Mouse (Mus musculus) liver, embryonic 12.5 days (tissue): ENCODE results near the gene Arfgef3. TPM values are rescaled to one million over a fixed set of nuclear protein-coding genes. Genes with fewer than 3 reads are reported as not detected.
A peak's percentile ranks its signal among the peaks of the same experiment; 100 is the strongest.

Source experiments
- ATAC-seq: fragments of 200-750 bp; cut with Nextera tagmentation; 2 replicates; pipeline ENCODE4 v1.8.0; 2017; ENCODE audit warnings: moderate number of reproducible peaks, mild to moderate bottlenecking, moderate library complexity
- H3K27ac ChIP-seq: fragments of 300-500 bp; sonication (generic); 2 replicates; pipeline ENCODE4 v1.5.1; 2016; ENCODE audit warnings: mild to moderate bottlenecking
- H3K27me3 ChIP-seq: fragments of 300-500 bp; sonication (generic); replicated peaks from 2 replicates; pipeline ENCODE4 v1.6.1; 2016; ENCODE audit warnings: mild to moderate bottlenecking, moderate library complexity
- H3K36me3 ChIP-seq: fragments of 300-500 bp; sonication (generic); 2 replicates; pipeline ENCODE4 v1.6.1; 2016; ENCODE audit warnings: mild to moderate bottlenecking, moderate library complexity
- H3K4me1 ChIP-seq: fragments of 300-500 bp; sonication (generic); 2 replicates; pipeline ENCODE4 v1.6.1; 2016
- H3K4me2 ChIP-seq: fragments of 300-500 bp; sonication (generic); 2 replicates; pipeline ENCODE4 v1.6.1; 2016; ENCODE audit warnings: mild to moderate bottlenecking, moderate library complexity
- H3K4me3 ChIP-seq: fragments of 300-500 bp; sonication (generic); 2 replicates; pipeline ENCODE4 v1.5.1; 2016; ENCODE audit warnings: mild to moderate bottlenecking, moderate library complexity
- H3K9ac ChIP-seq: fragments of 300-500 bp; sonication (generic); 2 replicates; pipeline ENCODE4 v1.6.1; 2016; ENCODE audit warnings: mild to moderate bottlenecking, moderate library complexity
- H3K9me3 ChIP-seq: fragments of 300-500 bp; sonication (generic); replicated peaks from 2 replicates; pipeline ENCODE4 v1.6.1; 2016; ENCODE audit warnings: mild to moderate bottlenecking, moderate library complexity
- WGBS: fragments of 180-500 bp; shearing (Covaris S2); methylation state at CpG from one replicate; pipeline ENCODE4 v1.1.7; 2016; ENCODE audit not compliant: insufficient replicate concordance; 5-methylcytosine and 5-hydroxymethylcytosine counted together
- polyA plus RNA-seq: library from polyadenylated mRNA; unstranded; fragments of >200 nt; fragmentation: Nextera tagmentation; extraction: Ambion mirVana; gene quantifications from 2 replicates; pipeline ENCODE4 v1.2.1, GENCODE M21; 2016

Gene Arfgef3
- polyA plus RNA-seq, 1 experiment from 2014 or later: 0.04 TPM

GRCm38 (mm10) chr10:18678836-18679235 is 64.9 kb downstream of the Arfgef3 start:
- no peak for ATAC-seq
- H3K27me3 ChIP-seq: no peaks in the 10 kb centered on the region
- H3K4me1 ChIP-seq: no peaks in the 10 kb centered on the region
- H3K9me3 ChIP-seq: no peaks in the 10 kb centered on the region
- H3K9ac ChIP-seq: no peak overlapping the region
- no peak overlapping the region for H3K4me2 ChIP-seq
- WGBS: 49% methylated on average over 4 of the region's 4 CpGs
- no peak overlapping the region for H3K27ac ChIP-seq
- no peak overlapping the region for H3K4me3 ChIP-seq
- H3K36me3 ChIP-seq: no peaks in the 10 kb centered on the region

- Histone ChIP-seq H3K4me1 (no peaks in the 10 kb centered on the region), H3K9me3 (no peaks in the 10 kb centered on the region), H3K4me3 (no peak overlapping the region), H3K4me2 (no peak overlapping the region), H3K27me3 (no peaks in the 10 kb centered on the region), H3K36me3 (no peaks in the 10 kb centered on the region), H3K9ac (no peak overlapping the region), H3K27ac (no peak overlapping the region)
- no peak for ATAC-seq
- 86% methylated on average over 11 of the region's 11 CpGs for WGBS
Measured at GRCm38 (mm10) chr10:18664794-18665193, 79.0 kb downstream of the Arfgef3 start.

GRCm38 (mm10) chr10:18664016-18664415 is 79.7 kb downstream of the Arfgef3 start:
- Histone ChIP-seq H3K27ac (no peak overlapping the region), H3K36me3 (no peaks in the 10 kb centered on the region), H3K9ac (no peak overlapping the region), H3K4me2 (no peak overlapping the region), H3K4me1 (no peaks in the 10 kb centered on the region), H3K9me3 (no peaks in the 10 kb centered on the region), H3K27me3 (no peaks in the 10 kb centered on the region), H3K4me3 (no peak overlapping the region)
- WGBS: 55% methylated on average over 2 of the region's 2 CpGs
- ATAC-seq: no peak

- WGBS: 69% methylated on average over 1 of the region's 1 CpGs
- H3K36me3 ChIP-seq: no peaks in the 10 kb centered on the region
Measured at GRCm38 (mm10) chr10:18661606-18662220, 82.0 kb downstream of the Arfgef3 start.

GRCm38 (mm10) chr10:18660998-18661397 is 82.8 kb downstream of the Arfgef3 start:
- Histone ChIP-seq H3K9ac (no peak overlapping the region), H3K4me2 (no peak overlapping the region), H3K36me3 (no peaks in the 10 kb centered on the region), H3K9me3 (no peaks in the 10 kb centered on the region), H3K27me3 (no peaks in the 10 kb centered on the region), H3K4me1 (no peaks in the 10 kb centered on the region), H3K27ac (no peak overlapping the region), H3K4me3 (no peak overlapping the region)
- ATAC-seq: no peak
- WGBS: 73% methylated on average over 2 of the region's 2 CpGs

More at GRCm38 (mm10) chr10:18661606-18662220, 82.0 kb downstream of the Arfgef3 start:
- H3K9ac ChIP-seq: no peak overlapping the region
- no peak overlapping the region for H3K4me2 ChIP-seq
- no peaks in the 10 kb centered on the region for H3K27me3 ChIP-seq
- H3K4me3 ChIP-seq: no peak overlapping the region
- H3K9me3 ChIP-seq: no peaks in the 10 kb centered on the region
- H3K4me1 ChIP-seq: no peaks in the 10 kb centered on the region
- H3K27ac ChIP-seq: no peak overlapping the region
- ATAC-seq: no peak

- Histone ChIP-seq H3K9me3 (no peaks in the 10 kb centered on the region), H3K4me3 (no peak overlapping the region), H3K4me1 (no peaks in the 10 kb centered on the region), H3K36me3 (no peaks in the 10 kb centered on the region), H3K4me2 (no peak overlapping the region), H3K9ac (no peak overlapping the region), H3K27me3 (no peaks in the 10 kb centered on the region), H3K27ac (no peak overlapping the region)
- ATAC-seq: no peak
- WGBS: 56% methylated on average over 1 of the region's 1 CpGs
Measured at GRCm38 (mm10) chr10:18657588-18657987, 86.2 kb downstream of the Arfgef3 start.

- H3K27me3 ChIP-seq: no peaks in the 10 kb centered on the region
- H3K4me1 ChIP-seq: no peaks in the 10 kb centered on the region
- no peaks in the 10 kb centered on the region for H3K36me3 ChIP-seq
- no peak for ATAC-seq
- no peak overlapping the region for H3K9ac ChIP-seq
- H3K4me2 ChIP-seq: no peak overlapping the region
- H3K9me3 ChIP-seq: no peaks in the 10 kb centered on the region
- H3K27ac ChIP-seq: no peak overlapping the region
- WGBS: 63% methylated on average over 1 of the region's 1 CpGs
- H3K4me3 ChIP-seq: no peak overlapping the region
Measured at GRCm38 (mm10) chr10:18647069-18647468, 96.7 kb downstream of the Arfgef3 start.

GRCm38 (mm10) chr10:18646035-18646434 is 97.7 kb downstream of the Arfgef3 start:
- WGBS: 69% methylated on average over 10 of the region's 10 CpGs
- Histone ChIP-seq H3K4me1 (no peaks in the 10 kb centered on the region), H3K36me3 (no peaks in the 10 kb centered on the region), H3K27ac (no peak overlapping the region), H3K4me3 (no peak overlapping the region), H3K4me2 (no peak overlapping the region), H3K27me3 (no peaks in the 10 kb centered on the region), H3K9me3 (no peaks in the 10 kb centered on the region), H3K9ac (no peak overlapping the region)
- ATAC-seq: 0 out of 2 replicates have a peak, but pooled peaks have one; percentile 30

- H3K36me3 ChIP-seq: no peaks in the 10 kb centered on the region
- WGBS: 80% methylated on average over 1 of the region's 1 CpGs
Measured at GRCm38 (mm10) chr10:18644346-18644745, 99.4 kb downstream of the Arfgef3 start.

GRCm38 (mm10) chr10:18643506-18643905 is 100.2 kb downstream of the Arfgef3 start:
- H3K9me3 ChIP-seq: no peaks in the 10 kb centered on the region
- no peaks in the 10 kb centered on the region for H3K4me1 ChIP-seq
- no peak for ATAC-seq
- H3K36me3 ChIP-seq: no peaks in the 10 kb centered on the region
- WGBS: 76% methylated on average over 3 of the region's 3 CpGs
- H3K4me3 ChIP-seq: no peak overlapping the region
- no peaks in the 10 kb centered on the region for H3K27me3 ChIP-seq
- no peak overlapping the region for H3K4me2 ChIP-seq
- H3K27ac ChIP-seq: no peak overlapping the region
- no peak overlapping the region for H3K9ac ChIP-seq

More at GRCm38 (mm10) chr10:18644346-18644745, 99.4 kb downstream of the Arfgef3 start:
- Histone ChIP-seq H3K4me2 (no peak overlapping the region), H3K9ac (no peak overlapping the region), H3K9me3 (no peaks in the 10 kb centered on the region), H3K27ac (no peak overlapping the region), H3K27me3 (no peaks in the 10 kb centered on the region), H3K4me1 (no peaks in the 10 kb centered on the region), H3K4me3 (no peak overlapping the region)
- ATAC-seq: no peak

- Histone ChIP-seq H3K36me3 (no peaks in the 10 kb centered on the region), H3K27me3 (no peaks in the 10 kb centered on the region), H3K4me1 (no peaks in the 10 kb centered on the region), H3K27ac (no peak overlapping the region), H3K4me3 (no peak overlapping the region), H3K4me2 (no peak overlapping the region), H3K9ac (no peak overlapping the region), H3K9me3 (no peaks in the 10 kb centered on the region)
- ATAC-seq: no peak
- WGBS: 54% methylated on average over 5 of the region's 5 CpGs
Measured at GRCm38 (mm10) chr10:18642854-18643253, 100.9 kb downstream of the Arfgef3 start.

- no peaks in the 10 kb centered on the region for H3K4me1 ChIP-seq
- H3K27me3 ChIP-seq: no peaks in the 10 kb centered on the region
- H3K4me2 ChIP-seq: no peak overlapping the region
- WGBS: 62% methylated on average over 5 of the region's 5 CpGs
- H3K9me3 ChIP-seq: no peaks in the 10 kb centered on the region
- ATAC-seq: no peak
- H3K4me3 ChIP-seq: no peak overlapping the region
- H3K27ac ChIP-seq: no peak overlapping the region
- no peaks in the 10 kb centered on the region for H3K36me3 ChIP-seq
- no peak overlapping the region for H3K9ac ChIP-seq
Measured at GRCm38 (mm10) chr10:18640596-18640995, 103.2 kb downstream of the Arfgef3 start.

GRCm38 (mm10) chr10:18635450-18635849 is 108.3 kb downstream of the Arfgef3 start:
- no peak overlapping the region for H3K4me2 ChIP-seq
- H3K4me1 ChIP-seq: no peaks in the 10 kb centered on the region
- no peak overlapping the region for H3K9ac ChIP-seq
- no peaks in the 10 kb centered on the region for H3K9me3 ChIP-seq
- no peaks in the 10 kb centered on the region for H3K27me3 ChIP-seq
- 69% methylated on average over 9 of the region's 9 CpGs for WGBS
- H3K27ac ChIP-seq: no peak overlapping the region
- H3K4me3 ChIP-seq: no peak overlapping the region
- H3K36me3 ChIP-seq: no peaks in the 10 kb centered on the region
- ATAC-seq: no peak
